Mouse (Mus musculus) forebrain, embryonic 13.5 days (tissue): ENCODE measurements around the gene Arhgef28. TPM values are rescaled to one million over a fixed set of nuclear protein-coding genes. Genes with fewer than 3 reads are reported as not detected.
A peak's percentile ranks its signal among the peaks of the same experiment; 100 is the strongest.

Source experiments
- ATAC-seq: fragments of 200-750 bp; cut with Nextera tagmentation; 2 replicates; pipeline ENCODE4 v1.8.0; 2017
- H3K27ac ChIP-seq: fragments of 300-500 bp; sonication (generic); 2 replicates; pipeline ENCODE4 v1.5.1; 2015; ENCODE audit warnings: inconsistent platforms, mild to moderate bottlenecking, moderate library complexity
- H3K27me3 ChIP-seq: fragments of 300-500 bp; sonication (generic); 2 replicates; pipeline ENCODE4 v1.6.1; 2015; ENCODE audit warnings: mild to moderate bottlenecking, inconsistent platforms
- H3K36me3 ChIP-seq: fragments of 300-500 bp; sonication (generic); 2 replicates; pipeline ENCODE4 v1.6.1; 2015; ENCODE audit warnings: mild to moderate bottlenecking, inconsistent platforms; ENCODE audit not compliant: poor library complexity, severe bottlenecking
- H3K4me1 ChIP-seq: fragments of 300-500 bp; sonication (generic); 2 replicates; pipeline ENCODE4 v1.6.1; 2015; ENCODE audit warnings: inconsistent platforms
- H3K4me2 ChIP-seq: fragments of 300-500 bp; sonication (generic); 2 replicates; pipeline ENCODE4 v1.6.1; 2015; ENCODE audit warnings: inconsistent platforms, mild to moderate bottlenecking, moderate library complexity
- H3K4me3 ChIP-seq: fragments of 300-500 bp; sonication (generic); 2 replicates; pipeline ENCODE4 v1.5.1; 2015; ENCODE audit warnings: mild to moderate bottlenecking, inconsistent platforms
- H3K9ac ChIP-seq: fragments of 300-500 bp; sonication (generic); 2 replicates; pipeline ENCODE4 v1.6.1; 2015; ENCODE audit warnings: mild to moderate bottlenecking, inconsistent platforms
- H3K9me3 ChIP-seq: fragments of 300-500 bp; sonication (generic); replicated peaks from 2 replicates; pipeline ENCODE4 v1.6.1; 2016; ENCODE audit warnings: inconsistent platforms
- WGBS: fragments of 180-500 bp; shearing (Covaris S2); methylation state at CpG from one replicate; pipeline ENCODE4 v1.1.7; 2015; 5-methylcytosine and 5-hydroxymethylcytosine counted together
- polyA plus RNA-seq: library from polyadenylated mRNA; unstranded; fragments of >200 nt; fragmentation: Nextera tagmentation; extraction: Ambion mirVana; gene quantifications from 2 replicates; pipeline ENCODE4 v1.2.1, GENCODE M21; 2015

Arhgef28 gene
- polyA plus RNA-seq, 1 experiment from 2014 or later = 7.0 TPM

DNA sequence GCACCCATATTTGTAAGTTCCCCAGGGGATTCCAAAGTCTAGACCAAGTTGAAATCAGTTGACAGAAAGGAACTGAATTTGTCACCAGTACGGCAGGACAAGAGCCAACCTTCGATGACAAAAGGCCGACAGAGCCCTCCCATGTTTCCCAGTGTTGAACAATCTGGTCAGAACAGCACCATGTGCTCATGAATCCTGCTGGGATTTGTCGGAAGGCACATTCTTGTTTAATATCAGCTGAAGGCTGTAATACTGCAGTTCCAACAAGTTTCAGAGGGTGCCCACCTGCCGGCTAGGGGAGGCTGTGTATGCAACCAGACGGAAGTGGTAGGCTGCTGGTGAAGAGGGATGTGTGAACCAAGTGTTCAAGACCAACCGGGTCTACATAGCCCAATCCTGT lies 3.9 kb upstream of the Arhgef28 start:
- H3K27me3 ChIP-seq = peaks cover 11% of the 10 kb centered on the region
- 82% methylated on average over 7 of the region's 7 CpGs for WGBS

DNA sequence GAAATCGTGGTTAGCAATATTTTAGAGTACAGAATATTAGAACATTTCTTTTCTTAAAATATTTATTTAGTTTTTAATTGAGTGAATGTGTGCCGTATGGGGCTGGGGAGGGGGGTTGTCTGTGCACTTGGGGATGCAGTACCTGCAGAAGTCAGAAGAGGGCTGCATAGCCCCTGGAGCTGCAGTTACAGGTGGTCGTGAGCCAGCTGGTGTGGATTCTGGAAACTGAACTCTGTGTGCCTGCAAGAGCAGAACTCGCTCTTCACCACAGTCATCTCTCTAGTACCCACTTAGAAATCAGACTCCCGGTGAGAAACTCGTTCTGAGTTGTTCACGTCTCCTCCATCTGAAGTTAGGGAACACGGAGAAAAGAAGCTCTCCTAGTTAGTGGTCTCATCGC lies 2.6 kb upstream of the Arhgef28 start:
- Histone ChIP-seq H3K9ac (no peak overlapping the region), H3K27ac (no peak overlapping the region), H3K4me2 (no peak overlapping the region), H3K36me3 (no peaks in the 10 kb centered on the region), H3K4me1 (peaks cover 13% of the 10 kb centered on the region), H3K9me3 (no peaks in the 10 kb centered on the region), H3K4me3 (no peak overlapping the region), H3K27me3 (peaks cover 20% of the 10 kb centered on the region)
- 40% methylated on average over 9 of the region's 9 CpGs for WGBS
- no peak for ATAC-seq

More for the DNA sequence above, 3.9 kb upstream of the Arhgef28 start:
- peaks cover 11% of the 10 kb centered on the region for H3K4me1 ChIP-seq
- no peak for ATAC-seq
- no peak overlapping the region for H3K4me2 ChIP-seq
- H3K27ac ChIP-seq = no peak overlapping the region
- no peaks in the 10 kb centered on the region for H3K9me3 ChIP-seq
- no peaks in the 10 kb centered on the region for H3K36me3 ChIP-seq
- no peak overlapping the region for H3K4me3 ChIP-seq
- H3K9ac ChIP-seq = no peak overlapping the region

DNA sequence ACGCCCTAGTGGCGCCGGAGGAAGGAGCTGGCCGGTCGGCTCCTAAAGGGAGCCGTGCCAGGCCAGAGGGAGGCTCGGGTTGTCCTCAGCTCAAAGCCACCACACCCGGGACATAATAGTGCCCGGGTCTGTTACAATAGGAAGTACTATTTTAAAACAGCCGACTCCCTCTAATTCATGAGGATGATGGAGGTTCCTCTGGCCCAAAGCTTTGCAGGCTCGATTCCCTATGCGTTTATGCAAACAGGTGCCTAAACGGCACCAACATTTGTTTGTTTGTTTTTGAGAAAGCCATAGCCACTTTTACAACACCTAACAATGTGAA lies 269 bp upstream of the Arhgef28 start:
- no peaks in the 10 kb centered on the region for H3K9me3 ChIP-seq
- peaks cover 13% of the 10 kb centered on the region for H3K4me1 ChIP-seq
- H3K27me3 ChIP-seq = peaks cover 20% of the 10 kb centered on the region
- H3K27ac ChIP-seq = no peak overlapping the region
- peak overlapping the region; percentile 99 for H3K4me2 ChIP-seq
- H3K9ac ChIP-seq = peak overlapping the region; percentile 74
- ATAC-seq = no peak
- H3K36me3 ChIP-seq = no peaks in the 10 kb centered on the region
- H3K4me3 ChIP-seq = peak overlapping the region; percentile 63
- WGBS = 3% methylated on average over 11 of the region's 13 CpGs

DNA sequence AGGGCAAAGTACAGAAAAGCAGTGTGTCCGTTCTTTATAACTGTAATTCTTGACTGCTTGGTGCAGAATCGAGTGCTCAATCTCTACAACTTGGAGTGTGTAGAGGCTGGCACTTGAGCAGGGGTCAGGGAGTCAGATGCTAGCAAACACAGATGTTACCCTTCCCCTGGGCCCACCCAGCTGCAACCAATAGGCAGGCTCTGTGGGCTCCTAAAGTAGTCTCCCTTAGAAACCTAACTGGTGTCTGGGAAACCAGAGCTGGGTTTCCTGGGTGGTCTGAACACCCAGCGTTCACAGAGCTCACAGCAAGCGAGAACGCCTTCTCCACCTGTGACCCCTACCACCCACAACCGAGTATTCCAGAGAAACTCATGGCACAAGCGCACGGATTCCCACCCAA lies 1.1 kb downstream of the Arhgef28 start:
- WGBS = 29% methylated on average over 8 of the region's 8 CpGs
- no peaks in the 10 kb centered on the region for H3K9me3 ChIP-seq
- H3K9ac ChIP-seq = no peak overlapping the region
- 0 out of 2 replicates have a peak overlapping the region, but pooled peaks have one; percentile 63 for H3K4me3 ChIP-seq
- peaks cover 13% of the 10 kb centered on the region for H3K4me1 ChIP-seq
- peak overlapping the region; percentile 99 for H3K4me2 ChIP-seq
- peaks cover 20% of the 10 kb centered on the region for H3K27me3 ChIP-seq
- no peaks in the 10 kb centered on the region for H3K36me3 ChIP-seq
- no peak for ATAC-seq
- H3K27ac ChIP-seq = no peak overlapping the region

DNA sequence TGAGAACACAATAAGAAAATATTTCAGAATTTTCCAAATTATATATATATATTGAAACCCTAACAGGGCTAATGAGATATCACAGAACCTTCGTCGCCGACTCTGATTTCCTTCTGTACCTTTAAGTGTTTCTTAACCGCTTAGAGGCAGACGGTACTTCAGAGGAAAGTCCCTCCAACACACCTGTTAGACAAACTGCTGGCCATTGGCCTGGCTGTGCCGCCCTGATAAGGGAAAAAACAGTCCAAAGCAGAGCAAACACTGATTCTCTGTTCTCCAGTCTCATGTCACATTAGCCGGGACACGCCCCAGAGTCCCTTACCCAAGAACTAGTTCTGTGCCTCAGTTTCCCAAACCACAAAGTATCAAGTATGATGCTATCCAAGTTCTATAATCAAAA lies 1.9 kb downstream of the Arhgef28 start:
- H3K9me3 ChIP-seq = no peaks in the 10 kb centered on the region
- H3K4me1 ChIP-seq = peaks cover 13% of the 10 kb centered on the region
- H3K4me3 ChIP-seq = no peak overlapping the region
- no peaks in the 10 kb centered on the region for H3K36me3 ChIP-seq
- no peak overlapping the region for H3K4me2 ChIP-seq
- ATAC-seq = no peak
- H3K9ac ChIP-seq = no peak overlapping the region
- no peak overlapping the region for H3K27ac ChIP-seq
- WGBS = 96% methylated on average over 8 of the region's 8 CpGs
- peaks cover 20% of the 10 kb centered on the region for H3K27me3 ChIP-seq

DNA sequence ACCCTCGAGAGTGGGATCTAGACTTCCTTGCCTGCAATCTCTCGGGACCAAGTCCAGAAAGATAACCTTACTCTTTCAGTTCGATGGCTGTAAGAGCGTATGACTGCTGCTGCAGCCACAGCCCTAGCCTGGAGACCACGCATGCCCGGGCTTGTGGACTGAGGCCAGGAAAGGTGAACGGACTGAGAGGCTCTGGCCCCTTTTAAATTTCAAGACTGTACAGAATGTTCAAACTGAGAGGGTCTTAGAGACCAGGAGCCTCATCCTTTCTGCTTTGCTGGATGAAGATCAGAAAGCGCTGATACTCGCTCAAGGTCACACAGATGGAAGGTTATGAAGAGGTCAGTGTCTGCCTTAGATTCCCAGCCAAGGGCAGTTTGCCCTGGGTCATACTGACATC lies 4.8 kb downstream of the Arhgef28 start:
- no peak for ATAC-seq
- Histone ChIP-seq H3K27ac (no peak overlapping the region), H3K9ac (no peak overlapping the region; the same call in 1 of the 2 replicates), H3K4me1 (peaks cover 11% of the 10 kb centered on the region), H3K9me3 (no peaks in the 10 kb centered on the region), H3K4me2 (no peak overlapping the region), H3K4me3 (no peak overlapping the region), H3K27me3 (peaks cover 15% of the 10 kb centered on the region), H3K36me3 (no peaks in the 10 kb centered on the region)
- 54% methylated on average over 9 of the region's 9 CpGs for WGBS

DNA sequence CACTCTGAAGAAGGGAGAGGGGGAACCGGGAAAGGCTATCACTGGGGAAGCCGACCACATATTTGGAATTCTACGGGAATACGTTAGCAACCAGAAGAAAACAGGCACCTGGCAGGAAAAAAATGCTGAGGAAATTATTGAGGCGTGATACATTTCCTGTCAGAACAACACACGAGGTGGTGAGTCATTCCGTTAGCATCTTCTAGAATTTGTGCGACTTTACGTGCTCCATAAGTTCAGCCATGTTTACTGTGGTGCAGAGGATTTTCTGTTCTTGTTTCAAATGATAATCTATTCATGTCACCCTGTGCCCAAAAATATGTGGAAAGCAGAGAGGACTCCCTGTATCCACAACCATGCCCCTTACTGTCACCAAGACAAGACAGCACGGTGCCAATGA lies 13.6 kb downstream of the Arhgef28 start:
- WGBS = 79% methylated on average over 10 of the region's 10 CpGs
- no peaks in the 10 kb centered on the region for H3K9me3 ChIP-seq
- H3K4me2 ChIP-seq = no peak overlapping the region
- ATAC-seq = no peak
- no peak overlapping the region for H3K27ac ChIP-seq
- H3K9ac ChIP-seq = no peak overlapping the region
- H3K36me3 ChIP-seq = no peaks in the 10 kb centered on the region
- no peak overlapping the region for H3K4me3 ChIP-seq
- no peaks in the 10 kb centered on the region for H3K4me1 ChIP-seq
- peaks cover 4% of the 10 kb centered on the region; the same call in 1 of the 2 replicates for H3K27me3 ChIP-seq

DNA sequence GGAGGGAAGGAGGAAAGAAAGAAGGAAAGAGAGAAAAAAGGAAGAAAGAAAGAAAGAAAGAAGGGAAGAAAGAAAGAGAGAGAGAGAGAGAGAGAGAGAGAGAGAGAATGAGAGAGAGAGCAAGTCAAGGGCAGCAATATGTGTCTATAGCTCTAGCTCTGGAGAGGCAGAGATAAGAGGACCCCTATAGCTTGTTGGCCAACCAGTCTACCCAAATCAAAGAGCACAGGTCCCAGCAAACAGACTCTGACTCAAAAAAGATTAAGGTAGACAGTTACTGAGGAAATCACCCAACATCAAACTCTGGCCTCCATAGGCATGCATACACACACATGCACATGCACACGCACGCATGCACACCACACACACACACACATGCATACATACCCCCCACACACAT lies 17.7 kb downstream of the Arhgef28 start:
- H3K27ac ChIP-seq = no peak overlapping the region
- no peak overlapping the region for H3K4me2 ChIP-seq
- no peaks in the 10 kb centered on the region for H3K36me3 ChIP-seq
- ATAC-seq = no peak
- peaks cover 10% of the 10 kb centered on the region for H3K4me1 ChIP-seq
- no peaks in the 10 kb centered on the region for H3K9me3 ChIP-seq
- peaks cover 20% of the 10 kb centered on the region for H3K27me3 ChIP-seq
- 100% methylated on average over 2 of the region's 2 CpGs for WGBS
- no peak overlapping the region for H3K4me3 ChIP-seq
- H3K9ac ChIP-seq = no peak overlapping the region

DNA sequence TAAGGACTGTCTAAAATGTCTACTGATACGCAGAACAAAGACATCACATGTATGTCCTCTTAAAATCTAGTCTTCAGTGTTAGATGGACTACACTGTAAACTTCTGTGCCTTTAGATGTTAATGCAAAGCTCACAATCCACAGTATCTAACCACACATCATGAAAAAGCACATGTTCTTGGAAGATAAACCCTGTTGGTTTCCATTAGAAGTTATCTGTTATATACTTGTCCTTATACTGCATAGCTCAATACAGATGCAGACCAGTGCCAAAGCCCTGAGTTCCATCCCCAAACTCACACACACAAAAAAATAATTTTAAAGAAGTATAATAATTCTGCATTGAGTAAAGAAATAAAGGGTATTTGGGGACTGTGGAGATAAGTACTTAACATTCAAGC lies 18.3 kb downstream of the Arhgef28 start:
- H3K27me3 ChIP-seq = peaks cover 20% of the 10 kb centered on the region
- H3K4me1 ChIP-seq = peaks cover 10% of the 10 kb centered on the region
- H3K9ac ChIP-seq = no peak overlapping the region
- H3K27ac ChIP-seq = no peak overlapping the region
- no peak overlapping the region for H3K4me2 ChIP-seq
- ATAC-seq = no peak
- no peaks in the 10 kb centered on the region for H3K9me3 ChIP-seq
- no peak overlapping the region for H3K4me3 ChIP-seq
- 98% methylated on average over 1 of the region's 1 CpGs for WGBS
- H3K36me3 ChIP-seq = no peaks in the 10 kb centered on the region

DNA sequence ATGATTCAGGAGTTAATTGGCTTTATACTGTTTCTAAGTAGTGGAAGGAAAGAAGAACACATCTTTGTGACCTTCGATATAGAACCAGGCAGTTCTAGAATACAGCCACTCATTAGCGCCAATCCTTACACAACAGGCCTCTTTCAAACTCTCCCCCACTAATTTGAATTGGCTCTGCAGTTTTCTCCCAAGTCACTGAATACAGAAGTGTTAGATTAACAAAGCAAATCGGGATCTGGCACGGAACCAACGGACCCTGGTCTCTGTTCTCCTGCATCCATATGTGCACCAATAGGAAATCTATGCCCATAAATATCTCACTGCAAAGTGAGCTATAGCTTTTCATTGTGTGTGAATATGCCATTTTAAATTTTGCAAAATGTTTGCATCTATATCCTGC lies 20.1 kb downstream of the Arhgef28 start:
- H3K9me3 ChIP-seq = no peaks in the 10 kb centered on the region
- no peak overlapping the region for H3K9ac ChIP-seq
- peaks cover 20% of the 10 kb centered on the region for H3K27me3 ChIP-seq
- H3K27ac ChIP-seq = no peak overlapping the region
- ATAC-seq = peak; percentile 38; the same call in 1 of the 2 replicates
- H3K36me3 ChIP-seq = no peaks in the 10 kb centered on the region
- H3K4me1 ChIP-seq = peaks cover 10% of the 10 kb centered on the region
- 17% methylated on average over 5 of the region's 5 CpGs for WGBS
- no peak overlapping the region for H3K4me3 ChIP-seq
- H3K4me2 ChIP-seq = no peak overlapping the region

DNA sequence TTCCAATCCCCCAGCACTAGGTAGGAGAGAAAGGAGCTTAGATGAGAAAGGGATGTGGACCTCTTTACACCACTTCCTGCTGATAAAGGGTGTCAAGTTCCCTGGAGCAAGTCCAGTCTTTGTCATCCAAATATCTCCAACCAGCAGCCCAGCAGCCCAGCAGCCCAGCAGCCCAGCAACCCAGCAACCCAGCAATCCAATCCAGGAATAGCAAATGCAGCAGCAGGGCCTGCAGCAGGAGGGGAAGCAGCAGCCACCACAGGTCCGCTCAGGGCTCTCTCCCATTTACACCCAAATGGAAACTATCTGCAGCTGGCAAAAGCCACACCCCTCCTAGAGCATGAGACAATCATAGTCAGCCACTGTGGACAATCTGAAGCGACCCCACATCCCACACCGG lies 21.6 kb downstream of the Arhgef28 start:
- no peak overlapping the region for H3K4me2 ChIP-seq
- no peak overlapping the region for H3K27ac ChIP-seq
- peaks cover 20% of the 10 kb centered on the region for H3K27me3 ChIP-seq
- H3K9ac ChIP-seq = no peak overlapping the region
- no peaks in the 10 kb centered on the region for H3K36me3 ChIP-seq
- H3K4me1 ChIP-seq = peaks cover 10% of the 10 kb centered on the region
- no peak overlapping the region for H3K4me3 ChIP-seq
- no peaks in the 10 kb centered on the region for H3K9me3 ChIP-seq
- 42% methylated on average over 3 of the region's 3 CpGs for whole genome bisulfite sequencing
- no peak for ATAC-seq

DNA sequence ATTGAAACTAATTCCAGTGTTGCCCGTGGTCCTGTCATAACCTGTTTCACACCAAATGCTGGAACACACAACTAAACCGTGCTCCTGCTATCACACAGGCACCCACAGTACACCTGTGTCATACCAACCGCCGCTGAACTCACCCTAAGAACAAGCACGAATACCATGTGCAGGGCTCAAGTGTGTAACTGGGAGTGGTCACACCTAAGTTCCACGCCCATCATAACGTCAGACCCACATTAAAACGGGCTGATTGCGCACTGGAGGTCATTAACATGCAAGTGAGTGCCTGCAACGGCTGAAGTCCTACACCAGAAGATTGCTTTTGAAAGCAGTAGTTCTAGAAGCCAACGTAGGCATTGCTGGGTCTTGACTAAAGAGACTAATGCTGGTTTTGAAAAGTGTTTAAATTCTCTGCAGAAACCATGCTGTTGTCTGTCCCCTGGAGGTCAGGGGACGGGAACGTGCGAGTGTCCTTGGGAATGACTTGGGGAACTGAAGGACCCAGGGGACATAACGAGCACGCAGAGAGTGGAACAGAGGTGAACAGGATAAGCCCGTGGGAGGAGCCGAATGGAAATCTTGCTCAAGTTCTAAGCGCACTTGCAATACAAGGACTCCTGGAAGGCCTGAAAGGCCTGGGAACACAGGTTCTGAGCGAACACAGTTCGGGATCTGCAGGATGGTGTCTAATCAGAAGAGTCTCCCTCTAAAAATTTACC lies 22.9 kb downstream of the Arhgef28 start:
- no peaks in the 10 kb centered on the region for H3K9me3 ChIP-seq
- H3K4me2 ChIP-seq = no peak overlapping the region
- no peak overlapping the region for H3K9ac ChIP-seq
- H3K27ac ChIP-seq = no peak overlapping the region
- H3K27me3 ChIP-seq = peaks cover 16% of the 10 kb centered on the region; the same call in 1 of the 2 replicates
- H3K36me3 ChIP-seq = no peaks in the 10 kb centered on the region
- H3K4me1 ChIP-seq = peaks cover 10% of the 10 kb centered on the region
- WGBS = 83% methylated on average over 21 of the region's 21 CpGs
- ATAC-seq = no peak
- H3K4me3 ChIP-seq = no peak overlapping the region

DNA sequence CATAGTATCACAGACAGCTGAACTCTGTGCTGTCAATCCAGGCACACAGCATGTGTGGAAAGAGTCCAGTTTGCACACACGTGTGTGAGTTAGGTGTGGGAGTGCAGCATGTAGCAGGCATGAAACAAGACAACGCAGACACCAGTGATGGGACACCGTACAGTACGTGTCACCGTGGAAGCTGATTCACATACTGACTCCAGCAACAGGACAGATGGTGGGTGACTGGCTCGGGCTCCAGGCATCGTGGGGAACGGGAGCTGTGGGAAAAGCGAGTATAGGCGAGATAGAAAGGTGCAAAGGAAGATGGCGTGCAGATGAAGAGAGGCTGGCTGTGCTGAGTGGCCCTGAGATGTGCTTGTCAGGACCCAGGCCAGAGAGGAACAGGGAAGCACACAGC lies 23.9 kb downstream of the Arhgef28 start:
- Histone ChIP-seq H3K9me3 (no peaks in the 10 kb centered on the region), H3K9ac (no peak overlapping the region), H3K4me1 (peaks cover 10% of the 10 kb centered on the region), H3K36me3 (no peaks in the 10 kb centered on the region), H3K4me3 (no peak overlapping the region), H3K27me3 (peaks cover 14% of the 10 kb centered on the region; the same call in 1 of the 2 replicates), H3K4me2 (no peak overlapping the region), H3K27ac (no peak overlapping the region)
- peak; percentile 59; the same call in 1 of the 2 replicates for ATAC-seq
- WGBS = 80% methylated on average over 11 of the region's 11 CpGs
